Mouse (Mus musculus) layer of hippocampus, adult 8-10 months (tissue): ENCODE measurements around the gene Fnd3c2. TPM values are rescaled to one million over a fixed set of nuclear protein-coding genes. Genes with fewer than 3 reads are reported as not detected.
"Not testable (repeated sequence)": the region's sequence is repeated elsewhere in the genome, so short reads cannot be mapped to it uniquely, and the experiment has no call there.

Experiments used
- DNase-seq, 2 experiments: peaks; one replicate each; pipeline ENCODE4 v3.0.0; 2022; ENCODE audit warnings: low spot score in 2 of 2
- total RNA-seq, 4 experiments: library from RNA; stranded (reverse); gene quantifications; 2 replicates each; pipeline ENCODE4 v1.2.4; 2022

Fnd3c2 gene
- total RNA-seq = not detected

- no peak for DNase-seq
Measured at GRCm38 (mm10) chrX:106255276-106255675, at the start of gene Fnd3c2. Gene Fnd3c2, minus strand, starts transcription at chrX:106255376.

DNA sequence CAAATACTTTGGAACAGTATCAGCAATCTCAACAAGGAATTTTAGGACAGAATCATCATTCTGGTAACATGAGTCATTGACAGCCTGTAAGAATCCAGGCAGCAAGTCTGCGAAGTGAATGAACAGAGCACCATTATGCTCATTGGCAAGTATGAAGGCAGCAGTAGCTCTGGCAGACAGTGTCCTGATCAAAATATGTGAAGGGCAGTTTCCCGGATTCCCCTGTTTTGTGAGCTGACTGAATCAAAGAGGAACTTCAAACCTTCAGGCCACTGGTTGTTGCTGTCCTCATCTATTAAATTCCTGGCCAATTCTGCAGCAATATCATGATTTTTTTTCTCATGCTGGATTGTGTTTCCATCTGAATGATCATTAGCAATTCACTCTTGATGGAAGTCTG lies 29.3 kb upstream of the Fnd3c2 start:
- no peak for DNase-seq

GRCm38 (mm10) chrX:106221058-106221457 lies 34.1 kb downstream of the Fnd3c2 start, which contains the start of gene Taf9b:
Gene Taf9b, minus strand, starts transcription at chrX:106221158.
- DNase-seq = no peak

DNA sequence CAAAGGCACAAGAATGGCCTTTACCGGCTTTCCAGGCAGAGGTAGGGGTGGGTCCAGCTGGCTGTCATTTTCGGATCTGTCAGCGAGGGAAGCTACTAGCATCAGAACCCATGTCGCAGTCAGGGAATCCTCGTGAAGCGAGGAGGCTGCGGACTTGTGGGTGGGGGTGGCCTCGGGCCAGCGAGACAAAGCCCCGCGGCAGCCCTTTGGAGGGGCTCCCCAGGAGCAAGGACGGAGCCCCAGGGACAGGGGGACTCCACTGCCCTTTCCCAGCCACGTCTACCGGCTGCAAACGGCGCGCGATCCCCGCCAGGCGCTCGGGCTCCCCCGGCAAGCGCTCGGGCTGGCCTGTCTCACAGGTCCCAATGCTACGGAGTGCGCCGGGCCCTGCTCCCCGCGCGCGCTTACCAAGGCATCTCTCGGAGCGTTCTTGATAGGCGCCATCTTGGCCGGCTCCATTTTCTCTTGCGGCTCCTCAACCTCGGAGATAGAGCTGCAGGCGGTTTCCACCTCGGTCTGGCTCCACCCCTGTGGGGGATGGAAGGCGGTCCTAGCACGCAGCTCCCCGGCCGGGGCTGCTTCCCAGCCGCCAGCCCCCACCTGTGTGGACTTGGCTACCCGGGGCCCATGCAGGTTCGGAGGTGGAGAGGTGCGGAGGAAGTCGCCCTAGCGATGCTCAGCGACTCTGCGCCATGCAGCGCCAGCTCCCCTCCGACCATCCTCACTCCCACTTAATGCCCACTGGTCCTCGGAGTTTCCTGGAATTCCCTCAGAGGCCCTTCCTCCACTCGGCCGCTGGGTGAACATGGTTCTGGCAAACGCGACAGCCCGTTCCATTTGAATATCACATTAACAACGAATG lies 35.8 kb downstream of the Fnd3c2 start:
- peak; percentile 56 to 70 for DNase-seq

- no peak for DNase-seq
Measured at GRCm38 (mm10) chrX:106209100-106209499, 46.1 kb downstream of the Fnd3c2 start.

- no peak for DNase-seq
Measured at GRCm38 (mm10) chrX:106198904-106199303, 56.3 kb downstream of the Fnd3c2 start.

DNA sequence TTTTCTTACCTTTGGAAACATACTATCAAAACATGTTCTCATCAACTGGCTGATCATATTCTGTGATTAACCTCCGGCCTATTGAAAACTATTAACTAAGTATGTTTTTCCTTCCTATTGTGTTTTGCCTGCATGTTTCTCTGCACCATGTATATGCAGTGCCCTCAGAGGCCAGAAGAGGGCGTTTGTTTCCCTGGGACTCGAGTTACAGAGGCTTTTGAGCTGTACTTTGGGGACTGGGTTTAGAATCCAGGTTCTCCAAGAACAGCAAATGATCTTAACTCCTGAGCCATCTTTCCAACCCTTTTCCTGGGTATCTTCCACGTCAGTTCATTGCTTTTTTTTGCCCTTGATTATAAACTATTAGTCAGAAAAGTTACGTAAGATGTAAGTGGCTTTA lies 57.9 kb downstream of the Fnd3c2 start:
- DNase-seq = no peak

- not testable (repeated sequence) for DNase-seq
Measured at GRCm38 (mm10) chrX:106194361-106194760, 60.8 kb downstream of the Fnd3c2 start.

GRCm38 (mm10) chrX:106190091-106190490 lies 65.1 kb downstream of the Fnd3c2 start:
- no peak for DNase-seq

- no peak for DNase-seq
Measured at GRCm38 (mm10) chrX:106189356-106189755, 65.8 kb downstream of the Fnd3c2 start.

DNA sequence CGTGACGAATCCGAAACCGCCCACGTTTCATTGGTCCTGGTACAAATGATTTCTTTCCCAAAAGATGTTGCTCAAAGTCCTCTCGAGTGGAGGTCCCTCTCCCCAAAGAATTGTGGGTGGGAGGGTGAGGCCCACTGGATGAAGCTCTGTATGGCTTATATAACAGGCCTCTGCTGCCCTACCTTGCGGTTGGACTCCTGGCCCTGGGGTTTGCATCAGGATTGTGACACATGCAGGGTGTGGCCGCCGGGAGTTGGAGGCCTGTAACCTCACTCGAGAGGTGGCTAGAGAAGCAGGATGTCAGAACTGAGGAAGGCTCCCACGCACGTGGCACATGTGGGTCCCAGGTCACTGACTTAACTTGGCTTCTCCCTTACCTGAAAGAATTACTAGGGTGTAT lies 67.4 kb downstream of the Fnd3c2 start:
- no peak for DNase-seq

DNA sequence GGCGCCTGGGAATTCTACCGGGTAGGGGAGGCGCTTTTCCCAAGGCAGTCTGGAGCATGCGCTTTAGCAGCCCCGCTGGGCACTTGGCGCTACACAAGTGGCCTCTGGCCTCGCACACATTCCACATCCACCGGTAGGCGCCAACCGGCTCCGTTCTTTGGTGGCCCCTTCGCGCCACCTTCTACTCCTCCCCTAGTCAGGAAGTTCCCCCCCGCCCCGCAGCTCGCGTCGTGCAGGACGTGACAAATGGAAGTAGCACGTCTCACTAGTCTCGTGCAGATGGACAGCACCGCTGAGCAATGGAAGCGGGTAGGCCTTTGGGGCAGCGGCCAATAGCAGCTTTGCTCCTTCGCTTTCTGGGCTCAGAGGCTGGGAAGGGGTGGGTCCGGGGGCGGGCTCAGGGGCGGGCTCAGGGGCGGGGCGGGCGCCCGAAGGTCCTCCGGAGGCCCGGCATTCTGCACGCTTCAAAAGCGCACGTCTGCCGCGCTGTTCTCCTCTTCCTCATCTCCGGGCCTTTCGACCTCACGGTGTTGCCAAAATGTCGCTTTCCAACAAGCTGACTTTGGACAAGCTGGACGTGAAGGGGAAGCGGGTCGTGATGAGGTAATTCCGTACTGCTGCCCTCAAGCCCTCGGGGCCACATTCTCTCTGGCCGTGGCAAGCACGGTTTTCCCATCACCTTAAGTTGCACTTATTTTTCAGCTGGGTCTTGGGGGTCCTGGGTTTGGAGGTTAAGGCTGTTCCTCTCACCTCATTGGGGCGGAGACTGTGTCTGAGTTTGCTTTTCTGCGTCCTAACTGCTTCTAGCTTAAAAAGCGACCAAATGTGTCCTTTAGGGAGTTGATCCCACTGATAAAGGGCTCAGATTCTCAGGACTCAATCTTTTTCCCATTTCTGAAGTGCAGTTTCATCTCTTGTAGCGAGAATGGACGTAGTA lies 68.2 kb downstream of the Fnd3c2 start, which contains the start of gene Pgk1:
TSS of gene Pgk1 (plus strand) at position 388 of the 937 bp plus-strand sequence.
- DNase-seq = peak; percentile 91 to 92

- DNase-seq = no peak
Measured at GRCm38 (mm10) chrX:106185706-106186105, 69.5 kb downstream of the Fnd3c2 start.

Other genes with a start within 250 kb of the Fnd3c2 start
- 10 to 100 TPM; 16.4 to 23.0 (median 17.1) TPM for gene Magt1, start 243.5 kb downstream of the Fnd3c2 start, total RNA-seq
- gene Cox7b, start 239.7 kb downstream of the Fnd3c2 start, total RNA-seq = 100 to 1,000 TPM; 293 to 338 (median 317) TPM
- gene Atp7a, start 228.1 kb downstream of the Fnd3c2 start, total RNA-seq = 1 to 10 TPM; 8.2 to 9.3 (median 8.7) TPM
- 1 to 10 TPM in 3 of 4 experiments, under 1 TPM in 1; 0.95 to 6.3 (median 3.9) TPM for gene Tlr13, start 112.2 kb downstream of the Fnd3c2 start, total RNA-seq
- gene Pgk1, start 68.3 kb downstream of the Fnd3c2 start, total RNA-seq = 100 to 1,000 TPM; 431 to 479 (median 458) TPM
- gene Taf9b, start 34.2 kb downstream of the Fnd3c2 start, total RNA-seq = 10 to 100 TPM; 24.1 to 29.2 (median 26.8) TPM
- not detected for gene Fndc3c1, start 230.0 kb upstream of the Fnd3c2 start, total RNA-seq